Mouse (Mus musculus) cerebellum, adult 2 months (tissue): ENCODE measurements around the gene C1ql4.

ENCODE experiments used
- CTCF ChIP-seq: fragments of 200-500 bp; IDR thresholded peaks from 2 replicates; pipeline ENCODE4 v1.5.1; 2011; ENCODE audit warnings: low read depth, mild to moderate bottlenecking, control low read depth, low read length, moderate library complexity, borderline replicate concordance; ENCODE audit not compliant: insufficient read depth
- POLR2A ChIP-seq: fragments of 200-500 bp; IDR thresholded peaks from 2 replicates; pipeline ENCODE4 v1.6.1; 2011; ENCODE audit warnings: low read length, control low read depth, borderline replicate concordance; ENCODE audit not compliant: insufficient read depth

- no peak for TF ChIP-seq CTCF
- TF ChIP-seq POLR2A = no peak
Measured at GRCm38 (mm10) chr15:99107866-99108265, 20.2 kb upstream of the C1ql4 start.
